Mouse (Mus musculus): ENCODE results near the gene Serpinb1a. TPM values are rescaled to one million over a fixed set of nuclear protein-coding genes. Genes with fewer than 3 reads are reported as not detected.

The Serpinb1a gene
- total RNA-seq, 2 experiments from 2014 or later: 4.9 to 6.4 TPM

GRCm38 (mm10) chr13:32841349-32841748, 9.6 kb downstream of the Serpinb1a start:
- DNase-seq (ENCODE audit: low spot score in 2 of 2): no peak

GRCm38 (mm10) chr13:32839314-32839713, 11.7 kb downstream of the Serpinb1a start:
- DNase-seq (ENCODE audit: low spot score in 2 of 2): no peak

- no peak for DNase-seq (ENCODE audit: low spot score in 2 of 2)
Measured at GRCm38 (mm10) chr13:32834513-32834912, 16.5 kb downstream of the Serpinb1a start.

GRCm38 (mm10) chr13:32833237-32833636, 17.7 kb downstream of the Serpinb1a start:
- no peak for DNase-seq (ENCODE audit: low spot score in 2 of 2)

GRCm38 (mm10) chr13:32832776-32833175, 18.2 kb downstream of the Serpinb1a start:
- DNase-seq (ENCODE audit: low spot score in 2 of 2): no peak

GRCm38 (mm10) chr13:32831505-32832273, 19.3 kb downstream of the Serpinb1a start:
- no peak for DNase-seq (ENCODE audit: low spot score in 2 of 2)

GRCm38 (mm10) chr13:32828886-32829285, 22.1 kb downstream of the Serpinb1a start:
- DNase-seq (ENCODE audit: low spot score in 2 of 2): no peak

- peak; percentile 57 to 65 for DNase-seq (ENCODE audit: low spot score in 2 of 2)
Measured at GRCm38 (mm10) chr13:32827951-32828350, 23.0 kb downstream of the Serpinb1a start.

- DNase-seq (ENCODE audit: low spot score in 2 of 2): no peak
Measured at GRCm38 (mm10) chr13:32827111-32827822, 23.7 kb downstream of the Serpinb1a start.

- DNase-seq (ENCODE audit: low spot score in 2 of 2): no peak
Measured at GRCm38 (mm10) chr13:32825546-32825945, 25.4 kb downstream of the Serpinb1a start.

- no peak for DNase-seq (ENCODE audit: low spot score in 2 of 2)
Measured at GRCm38 (mm10) chr13:32824377-32825330, 26.3 kb downstream of the Serpinb1a start.

GRCm38 (mm10) chr13:32823126-32823525, 27.9 kb downstream of the Serpinb1a start:
- DNase-seq (ENCODE audit: low spot score in 2 of 2): no peak

GRCm38 (mm10) chr13:32821671-32822070, 29.3 kb downstream of the Serpinb1a start:
- DNase-seq (ENCODE audit: low spot score in 2 of 2): no peak

GRCm38 (mm10) chr13:32819926-32820325, 31.1 kb downstream of the Serpinb1a start:
- DNase-seq (ENCODE audit: low spot score in 2 of 2): no peak

GRCm38 (mm10) chr13:32819241-32819640, 31.7 kb downstream of the Serpinb1a start:
- no peak for DNase-seq (ENCODE audit: low spot score in 2 of 2)

- no peak for DNase-seq (ENCODE audit: low spot score in 2 of 2)
Measured at GRCm38 (mm10) chr13:32807624-32808023, 43.4 kb downstream of the Serpinb1a start.

GRCm38 (mm10) chr13:32806820-32807219, 44.2 kb downstream of the Serpinb1a start:
- no peak for DNase-seq (ENCODE audit: low spot score in 2 of 2)

- DNase-seq (ENCODE audit: low spot score in 2 of 2): no peak
Measured at GRCm38 (mm10) chr13:32803701-32804345, 47.2 kb downstream of the Serpinb1a start.

GRCm38 (mm10) chr13:32802259-32803081, 48.5 kb downstream of the Serpinb1a start, which contains the start of gene D930007J09Rik:
TSS of gene D930007J09Rik (minus strand) at chr13:32802849.
- peak; percentile 45 to 66 for DNase-seq (ENCODE audit: low spot score in 2 of 2)

All from left cerebral cortex, adult 18-20 months (tissue).